Mouse (Mus musculus): ENCODE data around the gene Nectin2.

DNA sequence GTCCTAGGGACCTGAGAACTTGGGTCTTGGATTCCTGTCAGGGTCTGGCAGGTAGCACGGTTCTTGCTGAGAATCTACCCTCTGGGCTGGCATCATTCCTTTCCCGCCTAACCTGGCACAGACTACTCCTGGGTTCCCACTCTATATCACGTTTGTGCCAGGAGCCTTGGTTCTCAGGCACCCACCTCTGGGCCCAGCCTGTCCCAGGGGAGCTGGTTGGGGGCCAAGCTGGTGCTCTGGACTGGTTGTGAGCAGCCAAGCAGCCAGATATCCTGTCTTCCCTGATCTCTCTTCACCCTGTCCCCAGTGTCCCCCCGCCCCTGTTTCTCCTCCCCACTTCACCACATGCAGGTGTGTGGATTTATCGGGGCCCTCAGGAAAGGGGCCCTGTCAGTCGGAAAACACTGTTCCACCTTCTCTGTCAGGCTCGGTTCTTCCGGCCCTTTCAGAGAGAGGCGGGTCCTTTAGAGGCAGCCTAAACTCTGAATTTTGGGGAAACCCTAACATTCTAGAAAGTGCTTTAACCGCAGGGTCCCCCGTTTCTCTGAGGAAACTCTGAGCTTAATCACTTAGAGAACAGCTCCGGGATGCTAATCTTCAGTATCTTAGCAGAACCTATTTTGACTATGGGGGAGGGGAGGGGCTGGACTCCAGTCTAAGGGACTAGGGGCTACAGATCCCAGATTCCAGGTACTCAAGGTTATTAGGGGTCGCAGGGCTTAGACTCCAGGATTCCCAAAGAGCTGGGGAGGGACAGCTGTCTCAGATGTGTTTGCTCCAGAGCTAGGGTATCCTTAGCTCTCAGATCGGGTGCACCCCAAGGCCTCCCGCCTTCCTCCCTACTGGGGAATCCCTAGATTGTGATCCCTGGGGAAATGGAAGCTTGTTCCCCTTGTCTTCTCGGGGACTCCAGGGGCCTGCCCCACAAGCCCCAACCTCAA lies 19.4 kb upstream of the Nectin2 start:
- TF ChIP-seq POLR2A (IDR thresholded peaks at IDR 0.05; ENCODE audit: borderline replicate concordance, low read depth, low read length) (no peak), CTCF (IDR thresholded peaks at IDR 0.05; ENCODE audit: low read depth, low read length) (no peak)
